Mouse (Mus musculus) inflammation-experienced regulatory T-cells, adult 6 months (primary cell): Measurements from ENCODE around the gene Ube2a. TPM values are rescaled to one million over a fixed set of nuclear protein-coding genes. Genes with fewer than 3 reads are reported as not detected.
"Not testable (repeated sequence)": the region's sequence is repeated elsewhere in the genome, so short reads cannot be mapped to it uniquely, and the experiment has no call there.

Source experiments
- ATAC-seq: one replicate; pipeline ENCODE4 v1.8.0; 2017
- polyA plus RNA-seq, 3 experiments: library from polyadenylated mRNA; unstranded; fragments of 100-300 nt; shearing (Covaris generic); gene quantifications; one replicate each; pipeline ENCODE4 v1.2.1; 2017

Gene Ube2a
- 100 to 1,000 TPM; 124 to 197 (median 127) TPM for polyA plus RNA-seq

DNA sequence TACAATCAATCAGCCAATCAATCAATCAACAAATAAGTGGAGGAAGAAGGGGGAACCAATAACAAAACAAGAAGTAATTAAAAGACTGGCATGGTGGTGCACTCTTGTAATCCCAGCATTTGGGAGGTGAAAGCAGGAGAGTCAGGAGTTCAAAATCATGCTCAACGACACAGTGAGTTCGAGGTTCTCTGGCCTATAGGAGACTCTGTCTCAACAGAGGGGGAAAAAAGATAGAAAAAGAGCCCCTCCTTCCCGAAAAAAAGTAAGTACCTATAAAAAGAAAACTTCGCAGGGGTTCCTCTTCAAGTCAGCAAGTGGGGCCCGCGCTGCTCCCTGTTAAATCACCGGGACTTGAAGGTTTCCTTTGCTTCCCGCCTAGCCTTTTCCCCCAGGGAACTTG is at the start of gene Ube2a, which contains the start of gene C330007P06Rik:
TSS of gene Ube2a (plus strand) at position 136 of the 400 bp plus-strand sequence.
TSS of gene C330007P06Rik (minus strand) at position 347 of the 400 bp plus-strand sequence.
- peak; percentile 36 for ATAC-seq

DNA sequence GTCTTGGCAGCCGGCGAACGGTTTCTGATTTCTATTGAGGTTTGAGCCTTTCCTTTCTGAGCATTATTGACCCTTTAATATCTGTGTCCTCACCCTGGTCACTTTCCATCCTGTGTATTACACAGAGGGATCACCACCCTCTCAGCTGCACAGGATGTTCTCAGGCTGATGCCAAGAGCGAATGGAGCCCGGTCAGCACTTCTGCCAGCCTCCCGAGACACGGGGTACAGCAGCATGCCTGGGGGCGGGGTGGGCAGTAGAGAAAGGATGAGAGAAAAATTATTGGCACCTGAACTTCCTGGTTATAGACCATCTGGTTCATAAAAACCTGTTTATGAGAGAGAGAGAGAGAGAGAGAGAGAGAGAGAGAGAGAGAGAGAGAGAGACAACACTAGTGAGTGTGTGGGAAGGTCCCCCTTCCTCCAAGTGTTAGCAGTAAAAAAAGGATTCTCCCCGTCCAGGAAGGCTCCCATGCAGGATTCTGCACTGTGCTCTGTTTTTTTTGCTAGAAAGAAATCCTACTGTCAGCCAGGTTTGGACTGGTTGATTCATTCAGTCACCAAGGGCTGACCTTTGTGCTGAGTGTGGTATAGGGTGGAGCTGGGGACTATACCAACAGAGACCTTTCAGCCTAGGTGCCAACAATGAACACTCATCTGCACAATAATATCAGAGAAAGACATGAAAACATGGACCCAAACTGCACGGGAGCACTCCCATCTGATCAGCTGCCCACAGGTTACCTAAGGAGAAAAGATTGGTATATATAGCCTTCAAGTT is 49.6 kb upstream of the Ube2a start:
- ATAC-seq = no peak

DNA sequence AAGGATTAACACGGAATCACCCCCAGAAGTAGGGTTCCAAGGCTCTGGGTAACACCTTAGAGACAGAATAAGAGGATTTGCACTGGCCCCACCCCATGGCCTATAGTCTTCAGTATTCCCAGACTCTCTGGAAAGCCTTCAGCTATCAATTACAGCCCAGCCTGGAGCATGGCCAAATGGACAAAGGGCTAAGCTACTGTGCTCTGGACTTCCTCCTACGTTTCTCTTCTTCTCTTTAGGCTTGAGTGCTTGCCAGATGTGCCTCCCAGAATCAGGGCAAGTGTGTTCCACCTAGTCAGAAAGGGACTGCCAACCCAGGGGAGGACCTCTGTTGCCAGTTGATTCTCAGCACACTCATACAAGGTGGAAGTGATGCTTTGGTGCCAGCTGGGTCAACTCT is 48.7 kb upstream of the Ube2a start:
- no peak for ATAC-seq

GRCm38 (mm10) chrX:36826873-36827272 is 46.8 kb upstream of the Ube2a start:
- ATAC-seq = no peak

GRCm38 (mm10) chrX:36830271-36830670 is 43.4 kb upstream of the Ube2a start:
- no peak for ATAC-seq

- ATAC-seq = no peak
These were observed 42.1 kb upstream of the Ube2a start for GRCm38 (mm10) chrX:36831632-36832031.

DNA sequence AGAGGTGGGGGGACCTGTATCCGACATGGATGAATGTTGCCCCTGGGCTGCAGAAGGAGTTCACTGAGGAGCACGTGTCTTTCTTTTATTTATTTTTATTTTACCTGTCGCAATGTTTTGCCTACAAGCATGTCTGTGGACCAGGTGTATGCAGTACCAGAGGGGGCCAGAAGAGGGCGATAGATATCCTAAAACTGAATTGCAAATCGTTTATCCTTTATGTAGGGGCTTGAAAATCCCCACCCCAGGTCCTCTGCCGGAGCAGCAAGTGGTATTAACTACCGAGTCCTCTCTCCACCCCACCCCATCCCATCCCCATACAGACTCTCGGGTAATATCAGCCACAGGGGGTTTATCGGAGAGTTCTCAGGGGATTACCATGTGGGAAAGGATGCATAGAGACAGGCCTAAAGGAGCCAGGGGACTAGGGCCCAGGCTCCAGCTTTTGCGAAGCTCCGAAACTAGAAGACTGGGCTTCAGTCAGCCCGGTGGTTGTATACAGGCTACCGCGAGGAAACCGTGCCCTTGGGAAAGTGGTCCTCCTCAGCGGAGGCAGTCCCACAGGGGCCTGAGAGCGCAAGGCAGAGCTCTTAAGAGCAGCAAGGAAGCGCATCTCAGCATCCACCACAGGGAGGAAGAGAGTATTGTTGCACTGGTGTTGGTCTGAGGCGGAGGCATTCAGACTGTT is 40.2 kb upstream of the Ube2a start:
- peak; percentile 64 for ATAC-seq

- no peak for ATAC-seq
These were observed 36.5 kb upstream of the Ube2a start for GRCm38 (mm10) chrX:36837069-36837676.

DNA sequence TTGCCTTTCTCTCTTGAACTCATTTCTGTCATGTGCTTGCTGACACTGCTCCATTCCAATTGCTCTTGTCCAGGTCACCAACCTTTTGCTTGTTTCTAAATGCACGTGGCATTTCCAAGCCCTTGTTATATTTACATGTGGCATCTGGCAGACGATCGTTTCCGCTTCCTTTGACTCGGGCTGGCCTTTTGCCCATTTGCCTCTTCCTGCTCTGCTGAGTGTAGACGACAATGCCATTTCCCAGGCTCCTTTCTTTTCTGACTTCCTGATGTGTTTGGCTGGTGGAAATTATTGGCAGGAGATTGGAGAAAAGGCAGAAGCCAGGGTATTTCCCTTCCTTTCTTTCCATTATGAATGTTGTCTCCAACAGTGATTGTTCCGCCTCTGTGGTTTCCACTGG is 34.3 kb upstream of the Ube2a start:
- ATAC-seq = no peak

DNA sequence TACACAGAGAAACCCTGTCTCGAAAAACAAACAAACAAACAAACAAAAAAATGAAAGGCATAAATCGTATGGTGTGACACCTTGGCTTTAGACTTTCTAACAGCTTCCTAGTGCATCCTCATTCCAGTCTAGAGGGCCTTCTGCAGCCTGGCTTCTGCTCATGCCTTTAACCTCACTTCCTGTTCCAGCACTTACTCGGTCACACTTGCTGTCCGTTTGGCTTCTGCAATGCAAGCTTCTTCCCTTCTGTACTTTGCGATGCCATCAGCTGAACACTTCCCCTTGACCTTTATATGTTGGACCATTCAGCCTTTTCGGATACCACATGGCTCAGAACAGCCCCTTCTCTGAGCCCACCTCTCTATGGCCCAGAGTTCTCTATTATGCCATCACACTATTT is 32.0 kb upstream of the Ube2a start:
- no peak for ATAC-seq

DNA sequence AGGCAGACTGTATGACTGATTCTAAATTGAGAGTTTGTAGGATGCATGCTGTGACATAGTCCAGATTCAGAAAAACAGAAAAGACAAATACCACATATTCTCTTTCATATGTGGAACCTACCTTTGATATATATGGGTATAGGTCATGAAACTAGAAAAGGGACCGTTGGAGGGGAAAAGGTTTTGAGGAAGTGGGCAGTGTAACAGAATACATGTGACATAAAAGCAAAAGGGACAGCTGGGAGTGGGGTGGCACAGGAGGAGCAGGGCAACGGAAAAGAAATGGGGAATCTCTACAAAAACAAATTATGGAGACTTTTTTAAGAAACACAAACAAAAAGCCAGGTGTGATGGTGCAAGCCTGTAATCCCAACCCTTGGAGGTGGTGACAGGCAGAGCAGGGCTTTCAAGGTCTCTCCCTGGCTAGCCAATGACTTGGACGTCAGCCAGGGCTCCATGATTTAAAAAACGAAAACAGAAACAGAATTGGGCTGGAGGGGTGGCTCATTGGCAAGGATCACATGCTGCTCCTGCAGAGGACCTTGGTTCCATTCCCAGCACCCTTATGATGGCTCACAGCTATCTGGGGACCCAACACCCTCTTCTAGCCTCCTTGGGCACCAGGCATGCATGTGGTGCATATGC is 30.2 kb upstream of the Ube2a start:
- no peak for ATAC-seq

DNA sequence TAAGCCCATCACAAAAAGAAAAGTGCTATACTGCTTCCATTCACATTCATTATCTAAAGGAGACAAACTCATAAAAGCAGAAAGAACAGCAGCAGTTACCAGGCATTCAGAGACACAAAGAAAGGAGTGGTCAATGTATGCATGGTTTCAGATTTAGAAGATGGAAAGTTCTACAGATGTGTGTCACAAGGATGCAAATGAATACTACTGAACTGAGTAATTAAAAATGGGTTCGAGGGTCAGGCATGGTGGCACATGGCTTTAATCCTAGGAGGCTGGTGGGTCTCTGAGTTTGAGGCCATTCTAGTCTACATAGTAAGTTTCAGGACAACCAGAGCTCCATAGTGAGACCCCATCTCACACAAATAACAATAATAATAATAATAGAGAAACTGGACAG is 26.5 kb upstream of the Ube2a start:
- no peak for ATAC-seq

DNA sequence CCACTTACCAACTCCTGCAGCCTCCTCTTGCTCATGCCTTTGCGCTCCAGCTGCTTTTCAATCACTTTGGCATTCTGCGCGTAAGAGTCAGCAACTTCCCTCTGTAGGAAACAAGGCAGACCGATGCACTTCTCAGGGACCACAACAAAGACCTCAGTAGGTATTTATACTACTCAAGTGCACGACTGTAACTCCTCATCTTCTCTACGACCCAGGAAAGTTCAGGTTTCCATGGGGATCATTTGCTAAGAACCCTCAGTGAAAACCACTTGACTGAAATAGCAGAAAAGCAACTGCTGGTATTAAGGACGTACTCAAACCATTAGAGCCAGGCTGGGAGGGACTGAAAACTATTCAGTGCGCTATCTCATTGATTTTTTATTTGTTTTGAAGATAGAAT is 21.1 kb upstream of the Ube2a start:
- no peak for ATAC-seq

DNA sequence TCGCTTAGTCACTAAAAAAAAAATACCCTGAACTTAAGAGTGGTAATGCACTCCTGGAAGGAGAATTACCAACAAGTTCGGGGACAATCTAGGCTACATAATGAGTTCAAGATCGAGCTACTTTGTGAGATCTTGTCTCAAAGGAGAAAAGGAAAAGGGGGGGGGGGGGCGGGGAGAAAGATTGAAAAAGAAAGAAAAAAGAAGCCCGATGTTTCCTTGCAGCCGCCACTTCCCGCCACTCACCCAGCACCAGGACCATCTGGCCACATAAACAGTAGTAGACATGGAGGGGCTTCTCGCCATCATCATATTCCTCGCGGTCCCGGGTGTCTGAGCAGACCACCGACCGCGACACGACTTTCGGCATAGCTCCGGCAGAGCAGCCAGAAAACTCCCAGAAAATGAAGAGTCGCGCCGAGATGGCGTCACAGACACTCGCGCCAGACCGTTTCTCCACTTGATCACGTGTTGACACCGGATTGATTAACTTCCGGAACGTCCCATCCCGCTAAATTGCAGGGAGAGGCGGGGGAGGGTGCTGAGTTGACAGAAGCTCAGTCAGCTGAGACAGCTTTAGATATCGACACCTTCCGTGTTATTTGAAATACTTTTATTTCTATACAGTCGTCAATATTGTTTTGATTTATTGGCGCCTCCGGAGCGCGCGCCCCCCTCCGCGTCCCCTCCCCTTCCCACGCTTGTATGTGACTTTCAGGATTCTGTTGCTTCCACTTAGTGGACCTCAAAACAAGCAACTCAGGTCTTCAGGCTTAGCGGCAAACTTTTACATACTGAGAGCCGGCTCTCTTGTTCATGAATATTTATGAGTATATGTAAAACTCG is 9.7 kb upstream of the Ube2a start:
- ATAC-seq = peak; percentile 98

- no peak for ATAC-seq
These were observed 8.9 kb upstream of the Ube2a start for GRCm38 (mm10) chrX:36864609-36865328.

GRCm38 (mm10) chrX:36870372-36870771 is 3.3 kb upstream of the Ube2a start:
- no peak for ATAC-seq

GRCm38 (mm10) chrX:36874178-36874696 is 537 bp downstream of the Ube2a start:
- peak; percentile 87 for ATAC-seq

DNA sequence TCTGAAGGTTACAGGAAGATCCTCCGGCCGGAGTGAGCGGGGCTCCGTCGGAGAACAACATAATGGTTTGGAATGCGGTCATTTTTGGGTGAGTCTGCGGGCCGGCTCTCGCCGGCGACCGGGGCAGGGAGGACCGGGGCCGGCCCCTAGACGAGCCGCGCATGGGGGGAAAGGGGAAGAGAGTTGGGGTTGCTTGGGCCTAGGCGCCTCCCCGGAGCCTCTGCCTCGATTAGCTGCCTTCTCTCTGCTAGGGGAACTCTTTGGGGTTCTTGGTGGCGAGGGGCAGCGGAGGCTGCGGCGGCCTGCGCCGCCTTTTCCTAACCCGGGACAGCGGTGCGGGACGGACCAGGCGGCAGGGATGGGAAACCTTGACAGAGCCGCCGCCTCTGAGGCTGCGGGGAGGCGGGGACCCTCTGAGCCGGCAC is 1.0 kb downstream of the Ube2a start:
- peak; percentile 21 for ATAC-seq

DNA sequence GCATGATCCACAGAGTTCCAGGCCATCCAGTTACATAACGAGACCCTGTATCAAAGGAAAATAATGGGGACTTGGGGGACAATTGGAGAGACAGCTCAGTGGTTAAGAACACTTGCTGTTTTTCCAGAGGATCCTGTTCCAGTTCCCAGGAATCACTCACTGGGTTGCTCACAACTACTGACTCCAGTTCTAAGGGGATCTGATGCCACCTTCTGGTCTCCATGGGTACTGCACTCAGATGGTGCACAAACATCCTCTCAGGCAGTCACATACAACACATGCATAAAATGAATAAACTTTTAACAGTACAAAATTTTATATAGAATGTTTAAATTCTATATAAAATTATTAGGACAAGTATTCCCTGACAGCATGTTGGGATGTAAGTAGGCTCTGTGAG is 11.0 kb downstream of the Ube2a start:
- ATAC-seq = no peak

DNA sequence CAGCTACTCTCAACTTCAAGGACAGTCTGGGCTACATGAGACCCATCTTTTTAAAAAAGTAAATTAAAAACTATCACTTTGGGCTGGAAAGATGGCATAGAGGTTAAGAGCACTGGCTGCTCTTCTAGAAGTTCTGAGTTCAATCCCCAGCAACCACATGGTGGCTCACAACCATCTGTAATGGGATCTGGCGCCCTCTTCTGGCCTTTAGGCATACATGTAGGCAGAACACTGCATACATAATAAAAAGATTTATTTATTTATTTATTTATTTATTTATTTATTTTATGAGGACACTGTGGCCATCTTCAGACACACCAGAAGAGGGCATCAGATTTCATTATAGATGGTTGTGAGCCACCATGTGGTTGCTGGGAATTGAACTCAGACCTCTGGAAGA is 25.2 kb downstream of the Ube2a start:
- not testable (repeated sequence) for ATAC-seq

DNA sequence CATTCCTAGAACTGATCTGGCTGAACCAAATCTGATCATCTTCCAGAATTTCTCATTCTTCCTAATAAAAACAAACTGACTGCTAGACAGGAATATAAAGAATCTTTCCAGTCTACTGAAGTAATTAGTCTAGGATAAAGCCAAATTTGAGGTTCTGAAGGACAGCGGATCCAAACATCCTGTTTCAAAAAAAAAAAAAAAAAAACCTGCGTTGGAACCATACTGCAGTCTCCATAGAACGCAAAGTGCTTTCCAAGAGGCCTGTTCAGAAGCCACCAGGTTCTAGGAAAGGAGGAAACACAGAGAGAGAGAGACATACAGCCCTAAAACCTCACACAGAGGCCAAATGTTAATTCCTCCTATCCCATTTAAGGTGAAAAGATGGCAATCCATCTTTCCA is 28.0 kb downstream of the Ube2a start:
- ATAC-seq = no peak
